Mouse (Mus musculus) forebrain, embryonic 12.5 days (tissue): Measurements from ENCODE around the gene Ccdc14. TPM values are rescaled to one million over a fixed set of nuclear protein-coding genes. Genes with fewer than 3 reads are reported as not detected.
A peak's percentile ranks its signal among the peaks of the same experiment; 100 is the strongest.
"Not testable (repeated sequence)": the region's sequence is repeated elsewhere in the genome, so short reads cannot be mapped to it uniquely, and the experiment has no call there.

ENCODE experiments used
- ATAC-seq: fragments of 200-750 bp; cut with Nextera tagmentation; 2 replicates; pipeline ENCODE4 v1.8.0; 2017; ENCODE audit warnings: moderate TSS enrichment; ENCODE audit not compliant: low FRiP score
- H3K27ac ChIP-seq: fragments of 300-500 bp; sonication (generic); 2 replicates; pipeline ENCODE4 v1.5.1; 2016; ENCODE audit warnings: mild to moderate bottlenecking
- H3K27me3 ChIP-seq: fragments of 300-500 bp; sonication (generic); 2 replicates; pipeline ENCODE4 v1.6.1; 2016; ENCODE audit warnings: mild to moderate bottlenecking
- H3K36me3 ChIP-seq: fragments of 300-500 bp; sonication (generic); replicated peaks from 2 replicates; pipeline ENCODE4 v1.6.1; 2016; ENCODE audit warnings: mild to moderate bottlenecking
- H3K4me1 ChIP-seq: fragments of 300-500 bp; sonication (generic); 2 replicates; pipeline ENCODE4 v1.6.1; 2016
- H3K4me2 ChIP-seq: fragments of 300-500 bp; sonication (generic); 2 replicates; pipeline ENCODE4 v1.6.1; 2016; ENCODE audit warnings: mild to moderate bottlenecking, moderate library complexity
- H3K4me3 ChIP-seq: fragments of 300-500 bp; sonication (generic); replicated peaks from 2 replicates; pipeline ENCODE4 v1.5.1; 2016; ENCODE audit warnings: mild to moderate bottlenecking
- H3K9ac ChIP-seq: fragments of 300-500 bp; sonication (generic); 2 replicates; pipeline ENCODE4 v1.6.1; 2016; ENCODE audit warnings: mild to moderate bottlenecking
- H3K9me3 ChIP-seq: fragments of 300-500 bp; sonication (generic); 2 replicates; pipeline ENCODE4 v1.6.1; 2016
- WGBS: fragments of 180-500 bp; shearing (Covaris S2); methylation state at CpG from one replicate; pipeline ENCODE4 v1.1.7; 2016; 5-methylcytosine and 5-hydroxymethylcytosine counted together
- polyA plus RNA-seq: library from polyadenylated mRNA; unstranded; fragments of >200 nt; fragmentation: Nextera tagmentation; extraction: Ambion mirVana; gene quantifications from 2 replicates; pipeline ENCODE4 v1.2.1, GENCODE M21; 2016

Ccdc14 gene
- polyA plus RNA-seq, 1 experiment from 2014 or later: 12.0 TPM

DNA sequence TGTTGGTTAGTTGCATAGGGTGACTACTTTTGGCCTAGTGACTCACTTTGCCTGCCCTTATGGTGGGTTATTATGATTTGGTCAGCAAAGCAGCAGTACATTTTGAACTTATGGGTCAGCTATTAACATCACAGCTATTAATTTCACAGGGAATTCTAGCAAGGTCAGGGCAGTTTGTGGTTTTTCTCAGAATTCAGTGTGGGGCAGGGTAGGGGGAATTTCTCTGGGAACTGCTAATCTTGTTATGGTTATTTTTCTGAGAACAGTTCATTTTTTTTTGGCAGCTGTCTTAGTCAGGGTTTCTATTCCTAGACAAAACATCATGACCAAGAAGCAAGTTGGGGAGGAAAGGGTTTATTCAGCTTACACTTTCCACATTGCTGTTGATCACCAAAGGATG, 38.2 kb downstream of the Ccdc14 start:
- H3K27ac ChIP-seq, H3K4me1 ChIP-seq, H3K4me3 ChIP-seq, H3K9ac ChIP-seq, ATAC-seq, H3K27me3 ChIP-seq, H3K9me3 ChIP-seq, H3K4me2 ChIP-seq: not testable (repeated sequence)
- H3K36me3 ChIP-seq: peaks cover 21% of the 10 kb centered on the region

- no peak overlapping the region for H3K4me2 ChIP-seq
- ATAC-seq: no peak
- no peaks in the 10 kb centered on the region for H3K27me3 ChIP-seq
- no peak overlapping the region for H3K9ac ChIP-seq
- H3K36me3 ChIP-seq: peaks cover 18% of the 10 kb centered on the region
- H3K4me1 ChIP-seq: no peaks in the 10 kb centered on the region
- H3K9me3 ChIP-seq: no peaks in the 10 kb centered on the region; the same call in 1 of the 2 replicates
- no peak overlapping the region for H3K27ac ChIP-seq
- WGBS: 92% methylated on average over 1 of the region's 1 CpGs
- H3K4me3 ChIP-seq: no peak overlapping the region
Observed at GRCm38 (mm10) chr16:34729371-34729770, 39.0 kb downstream of the Ccdc14 start.

DNA sequence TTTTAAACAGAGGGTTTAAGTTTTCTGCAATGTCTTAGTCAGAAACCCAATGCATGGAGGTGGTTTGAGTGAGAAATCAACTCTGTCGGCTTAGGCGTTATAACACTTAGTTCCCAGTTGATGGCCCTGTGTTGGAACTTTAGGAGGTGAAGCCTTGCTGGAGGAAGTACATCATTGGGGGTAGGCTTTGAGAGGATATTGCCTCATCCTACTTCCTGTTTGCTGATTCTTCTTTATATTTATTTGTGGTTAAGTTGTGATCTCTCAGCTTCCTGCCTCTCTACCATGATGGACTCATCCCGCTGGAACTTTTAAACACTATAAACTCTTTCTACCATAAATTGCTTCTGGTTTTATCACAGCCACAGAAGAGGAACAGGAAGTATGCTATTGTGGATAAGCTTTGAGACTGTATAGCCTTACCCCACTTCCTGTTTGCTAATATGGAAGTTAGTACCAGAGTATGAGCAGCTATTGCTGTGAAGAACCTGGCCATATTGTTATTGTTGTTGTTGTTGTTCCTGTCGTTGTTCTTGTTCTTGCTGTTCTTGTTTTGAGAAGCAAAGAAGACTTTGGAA, 48.3 kb downstream of the Ccdc14 start:
- Histone ChIP-seq H3K36me3 (no peaks in the 10 kb centered on the region), H3K4me1 (no peaks in the 10 kb centered on the region), H3K4me3 (no peak overlapping the region), H3K27me3 (peaks cover 5% of the 10 kb centered on the region), H3K4me2 (no peak overlapping the region), H3K9me3 (no peaks in the 10 kb centered on the region), H3K9ac (no peak overlapping the region), H3K27ac (no peak overlapping the region)
- ATAC-seq: no peak
- WGBS: 93% methylated on average over 4 of the region's 4 CpGs

- Histone ChIP-seq H3K9me3 (no peaks in the 10 kb centered on the region), H3K4me3 (no peak overlapping the region), H3K4me2 (no peak overlapping the region), H3K27ac (no peak overlapping the region), H3K9ac (no peak overlapping the region), H3K4me1 (peaks cover 16% of the 10 kb centered on the region), H3K36me3 (no peaks in the 10 kb centered on the region), H3K27me3 (peaks cover 29% of the 10 kb centered on the region)
- ATAC-seq: no peak
- WGBS: 45% methylated on average over 2 of the region's 2 CpGs
Observed at GRCm38 (mm10) chr16:34742930-34743329, 52.5 kb downstream of the Ccdc14 start.

- Histone ChIP-seq H3K9ac (peak within 1 kb of the TSS; percentile 55), H3K27me3 (peaks cover 31% of the 10 kb centered on the region), H3K27ac (peak within 1 kb of the TSS; percentile 31; the same call in 1 of the 2 replicates), H3K9me3 (no peaks in the 10 kb centered on the region), H3K4me3 (peak within 1 kb of the TSS; percentile 44), H3K4me2 (peak within 1 kb of the TSS; percentile 90), H3K4me1 (peaks cover 34% of the 10 kb centered on the region), H3K36me3 (no peaks in the 10 kb centered on the region)
- peak; percentile 92 for ATAC-seq
- under 1% methylated on average over 46 of the region's 48 CpGs for WGBS
Observed at GRCm38 (mm10) chr16:34745065-34745585, 54.7 kb downstream of the Ccdc14 start, which contains the start of gene Mylk. Gene Mylk, plus strand, starts transcription at chr16:34745210.

DNA sequence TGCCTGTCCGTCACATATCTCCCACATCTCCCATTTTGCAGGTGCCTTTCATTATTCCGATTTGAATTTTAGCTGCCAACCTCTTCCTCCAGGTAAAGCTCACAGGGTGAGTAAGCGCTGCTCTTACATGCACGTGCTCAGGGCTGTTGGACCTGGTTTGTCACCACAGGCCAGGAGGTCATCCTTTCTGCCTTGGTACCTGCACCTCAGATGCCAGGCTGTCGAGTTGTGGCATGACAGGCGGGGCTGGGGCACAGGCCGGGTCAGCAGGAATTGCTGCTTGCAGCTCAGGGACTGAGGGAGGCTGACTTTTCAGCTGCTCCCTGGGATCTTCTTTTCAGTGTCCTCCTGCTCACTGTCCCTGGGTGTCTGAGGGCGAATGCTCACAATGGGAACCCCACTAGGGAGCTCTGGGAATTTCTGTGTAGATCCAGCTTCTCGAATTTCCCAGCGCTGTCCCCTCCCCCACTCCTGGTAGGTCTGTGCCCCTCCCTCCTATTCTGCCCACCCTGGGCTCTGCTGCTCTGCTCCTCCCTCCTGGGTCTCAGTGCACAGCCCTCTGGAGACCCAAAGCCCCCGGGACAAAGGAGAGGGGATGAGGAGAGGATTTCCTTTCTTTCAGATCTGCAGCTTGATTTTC, 57.8 kb downstream of the Ccdc14 start:
- Histone ChIP-seq H3K4me1 (peaks cover 36% of the 10 kb centered on the region), H3K27ac (no peak overlapping the region), H3K36me3 (no peaks in the 10 kb centered on the region), H3K4me2 (peak overlapping the region; percentile 6; the same call in 1 of the 2 replicates), H3K4me3 (no peak overlapping the region), H3K27me3 (peaks cover 31% of the 10 kb centered on the region), H3K9me3 (no peaks in the 10 kb centered on the region), H3K9ac (no peak overlapping the region)
- WGBS: 10% methylated on average over 11 of the region's 11 CpGs
- ATAC-seq: peak; percentile 54; the same call in 1 of the 2 replicates

- no peak overlapping the region for H3K9ac ChIP-seq
- no peaks in the 10 kb centered on the region for H3K9me3 ChIP-seq
- no peak overlapping the region for H3K4me3 ChIP-seq
- H3K4me2 ChIP-seq: no peak overlapping the region
- H3K27ac ChIP-seq: no peak overlapping the region
- ATAC-seq: no peak
- 74% methylated on average over 4 of the region's 4 CpGs for WGBS
- peaks cover 36% of the 10 kb centered on the region for H3K4me1 ChIP-seq
- no peaks in the 10 kb centered on the region for H3K36me3 ChIP-seq
- peaks cover 20% of the 10 kb centered on the region for H3K27me3 ChIP-seq
Observed at GRCm38 (mm10) chr16:34749536-34749935, 59.1 kb downstream of the Ccdc14 start.

DNA sequence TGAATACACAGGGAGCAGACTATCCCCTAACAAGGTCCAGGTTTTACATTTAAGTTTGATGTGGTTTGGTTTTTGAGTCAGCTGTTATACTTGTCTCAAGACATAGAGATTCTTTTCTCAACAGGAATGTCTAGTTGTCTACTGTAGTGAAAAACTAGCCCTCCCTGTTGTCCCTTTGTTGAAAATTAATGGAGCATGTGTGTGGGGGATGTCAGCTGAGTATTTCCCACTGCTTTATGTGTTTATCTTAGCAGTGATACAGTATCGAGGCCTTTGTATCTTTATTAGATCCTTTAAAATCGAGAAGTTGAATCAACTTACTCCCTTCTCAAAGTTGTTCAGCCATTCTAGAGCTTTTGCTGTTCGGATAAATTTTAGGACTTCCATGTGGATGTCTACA, 61.6 kb downstream of the Ccdc14 start:
- Histone ChIP-seq H3K4me2 (no peak overlapping the region), H3K4me3 (no peak overlapping the region), H3K9ac (no peak overlapping the region), H3K4me1 (peaks cover 23% of the 10 kb centered on the region), H3K9me3 (no peaks in the 10 kb centered on the region), H3K36me3 (no peaks in the 10 kb centered on the region), H3K27me3 (peaks cover 9% of the 10 kb centered on the region; the same call in 1 of the 2 replicates), H3K27ac (no peak overlapping the region)
- 73% methylated on average over 3 of the region's 3 CpGs for WGBS
- no peak for ATAC-seq

DNA sequence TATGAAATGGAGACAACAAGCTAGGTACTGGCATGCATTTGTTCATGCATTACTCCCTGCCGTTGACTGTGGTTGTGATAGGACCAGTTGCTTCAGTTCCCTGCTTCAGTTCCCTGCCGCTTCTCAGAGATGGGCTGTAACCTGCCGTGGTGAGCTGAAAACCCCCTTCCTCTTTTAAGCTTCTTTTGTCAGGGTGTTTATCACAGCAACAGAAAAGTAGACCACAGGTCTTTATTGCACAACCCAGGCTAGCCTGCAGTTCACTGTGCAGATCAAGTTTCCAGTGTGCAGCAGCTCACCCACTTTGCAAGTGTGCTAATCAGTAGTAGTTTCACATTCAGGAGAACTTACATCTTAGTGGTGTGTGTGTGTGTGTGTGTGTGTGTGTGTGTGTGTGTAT, 62.6 kb downstream of the Ccdc14 start:
- H3K9ac ChIP-seq: no peak overlapping the region
- no peak overlapping the region for H3K4me3 ChIP-seq
- H3K9me3 ChIP-seq: no peaks in the 10 kb centered on the region
- H3K27ac ChIP-seq: no peak overlapping the region
- ATAC-seq: no peak
- no peaks in the 10 kb centered on the region for H3K36me3 ChIP-seq
- peaks cover 7% of the 10 kb centered on the region; the same call in 1 of the 2 replicates for H3K27me3 ChIP-seq
- WGBS: 91% methylated on average over 3 of the region's 3 CpGs
- H3K4me1 ChIP-seq: peaks cover 24% of the 10 kb centered on the region
- no peak overlapping the region for H3K4me2 ChIP-seq

- Histone ChIP-seq H3K9me3 (no peaks in the 10 kb centered on the region), H3K27me3 (0 out of 2 replicates have a peak, but pooled peaks cover 5% of the 10 kb centered on the region), H3K27ac (no peak overlapping the region), H3K36me3 (no peaks in the 10 kb centered on the region), H3K4me3 (no peak overlapping the region), H3K9ac (no peak overlapping the region), H3K4me2 (no peak overlapping the region), H3K4me1 (peaks cover 5% of the 10 kb centered on the region; the same call in 1 of the 2 replicates)
- no peak for ATAC-seq
- 73% methylated on average over 7 of the region's 7 CpGs for WGBS
Observed at GRCm38 (mm10) chr16:34756991-34757390, 66.6 kb downstream of the Ccdc14 start.

GRCm38 (mm10) chr16:34758205-34758604, 67.8 kb downstream of the Ccdc14 start:
- 65% methylated on average over 5 of the region's 5 CpGs for whole genome bisulfite sequencing
- 0 out of 2 replicates have a peak, but pooled peaks cover 5% of the 10 kb centered on the region for H3K27me3 ChIP-seq
- H3K9me3 ChIP-seq: no peaks in the 10 kb centered on the region
- H3K4me2 ChIP-seq: no peak overlapping the region
- H3K36me3 ChIP-seq: no peaks in the 10 kb centered on the region
- H3K4me3 ChIP-seq: no peak overlapping the region
- ATAC-seq: no peak
- peaks cover 5% of the 10 kb centered on the region; the same call in 1 of the 2 replicates for H3K4me1 ChIP-seq
- H3K27ac ChIP-seq: no peak overlapping the region
- H3K9ac ChIP-seq: no peak overlapping the region

DNA sequence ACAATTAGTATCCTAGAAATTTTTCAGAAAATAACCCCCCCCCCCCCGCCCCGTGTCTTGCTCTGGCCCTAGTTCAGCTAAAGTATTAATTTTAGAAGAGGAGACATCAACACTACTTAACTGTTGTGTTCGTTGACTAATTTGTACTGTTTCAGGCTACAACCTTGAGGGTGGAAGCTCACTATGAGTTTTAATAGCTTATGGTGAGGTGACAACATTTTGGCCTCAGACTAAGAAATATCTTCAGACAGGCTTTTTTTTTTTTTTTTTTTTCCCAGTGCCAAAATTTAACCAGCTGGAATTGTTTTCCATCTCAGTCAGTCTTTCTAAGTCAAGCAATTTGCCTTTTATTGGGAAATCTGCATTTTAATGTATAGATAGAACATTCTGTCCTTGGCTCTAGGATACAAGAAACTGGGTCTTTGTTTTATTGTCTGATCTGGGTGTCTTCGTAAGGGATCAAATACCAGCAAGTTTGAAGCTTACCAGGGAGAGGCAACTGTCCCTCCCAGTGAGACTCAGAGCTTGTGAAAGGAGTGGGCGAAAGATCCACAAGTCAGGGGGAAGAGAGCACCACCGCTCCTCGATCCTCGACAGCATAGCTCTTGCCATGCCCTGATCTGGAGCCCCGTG, 73.7 kb downstream of the Ccdc14 start:
- WGBS: 83% methylated on average over 9 of the region's 9 CpGs
- ATAC-seq: no peak
- Histone ChIP-seq H3K4me1 (peaks cover 3% of the 10 kb centered on the region; the same call in 1 of the 2 replicates), H3K4me3 (no peak overlapping the region), H3K9me3 (no peaks in the 10 kb centered on the region), H3K4me2 (no peak overlapping the region), H3K27me3 (no peaks in the 10 kb centered on the region), H3K36me3 (no peaks in the 10 kb centered on the region), H3K27ac (no peak overlapping the region), H3K9ac (no peak overlapping the region)
